Mouse (Mus musculus) NIH3T3 (cell line): ENCODE measurements around the gene Prss23.

Source experiments
- DNase-seq: peaks from one replicate; pipeline ENCODE4 v3.0.0-alpha.2; 2012; ENCODE audit warnings: low read depth

Gene Prss23

GRCm38 (mm10) chr7:89526731-89527429 lies at the start of gene Prss23:
Gene Prss23 (minus strand): TSS chr7:89527187.
- DNase-seq = no peak

GRCm38 (mm10) chr7:89576127-89576526 lies 49.1 kb upstream of the Prss23 start:
- no peak for DNase-seq

GRCm38 (mm10) chr7:89564569-89564968 lies 37.6 kb upstream of the Prss23 start:
- no peak for DNase-seq

- peak; percentile 78 for DNase-seq
These were observed 36.5 kb upstream of the Prss23 start for GRCm38 (mm10) chr7:89563501-89563900.

GRCm38 (mm10) chr7:89562140-89562539 lies 35.2 kb upstream of the Prss23 start:
- DNase-seq = no peak

GRCm38 (mm10) chr7:89560939-89561338 lies 34.0 kb upstream of the Prss23 start:
- DNase-seq = peak; percentile 80

GRCm38 (mm10) chr7:89559633-89560032 lies 32.6 kb upstream of the Prss23 start:
- DNase-seq = peak; percentile 79

- no peak for DNase-seq
These were observed 32.1 kb upstream of the Prss23 start for GRCm38 (mm10) chr7:89559105-89559504.

GRCm38 (mm10) chr7:89558446-89559039 lies 31.6 kb upstream of the Prss23 start:
- DNase-seq = no peak

- no peak for DNase-seq
These were observed 30.1 kb upstream of the Prss23 start for GRCm38 (mm10) chr7:89557056-89557455.

- DNase-seq = no peak
These were observed 29.7 kb upstream of the Prss23 start for GRCm38 (mm10) chr7:89556652-89557051.

- DNase-seq = no peak
These were observed 28.2 kb upstream of the Prss23 start for GRCm38 (mm10) chr7:89555170-89555569.

- DNase-seq = no peak
These were observed 27.1 kb upstream of the Prss23 start for GRCm38 (mm10) chr7:89554068-89554467.

- DNase-seq = peak; percentile 67
These were observed 14.0 kb upstream of the Prss23 start for GRCm38 (mm10) chr7:89540976-89541375.

GRCm38 (mm10) chr7:89539391-89539790 lies 12.4 kb upstream of the Prss23 start:
- DNase-seq = no peak

GRCm38 (mm10) chr7:89527430-89527856 lies 456 bp upstream of the Prss23 start:
- DNase-seq = no peak

GRCm38 (mm10) chr7:89523816-89524215 lies 3.2 kb downstream of the Prss23 start:
- peak; percentile 64 for DNase-seq

- peak; percentile 29 for DNase-seq
These were observed 4.8 kb downstream of the Prss23 start for GRCm38 (mm10) chr7:89522170-89522569.

- DNase-seq = peak; percentile 89
These were observed 9.3 kb downstream of the Prss23 start for GRCm38 (mm10) chr7:89517460-89518390.

GRCm38 (mm10) chr7:89516551-89517459 lies 10.2 kb downstream of the Prss23 start:
- DNase-seq = peak; percentile 64

- peak; percentile 69 for DNase-seq
These were observed 15.0 kb downstream of the Prss23 start for GRCm38 (mm10) chr7:89511921-89512514.
